30 mouse cellular contexts compared by ENCODE assay signal in genomic region chr17:35653086-35653485, GRCm38 (mm10). TPM values are rescaled to one million over a fixed set of nuclear protein-coding genes. Genes with fewer than 3 reads are reported as not detected.
A peak's percentile ranks its signal among the peaks of the same experiment; 100 is the strongest.
DNase-seq lines count a peak whose midpoint lies in the region; ATAC-seq and TF ChIP-seq lines count a peak whose summit lies in the region.
"Had no signal": no experiment of that assay in that cellular context is flagged by ENCODE, and none has a peak within 500 bp of the region (broad histone marks: within the 10 kb centered on the region; RNA-seq: fewer than 3 reads in every experiment).

No protein-coding gene starts in this region.

- H3K27me3 ChIP-seq in kidney, embryonic 14.5 days (ENCODE audit: control insufficient read depth, insufficient read depth, low read length), result no peaks in the 10 kb centered on the region
- no peaks in the 10 kb centered on the region for H3K27me3 ChIP-seq in lung, embryonic 16.5 days (ENCODE audit: control insufficient read depth, insufficient read depth, low read depth, low read length)
- no peaks in the 10 kb centered on the region for H3K27me3 ChIP-seq in embryonic facial prominence, embryonic 10.5 days (replicated peaks; ENCODE audit: low read depth, poor library complexity, severe bottlenecking)
- H3K27me3 ChIP-seq: hindbrain, embryonic 13.5 days had no signal

- no peak for TF ChIP-seq CTCF in lung, adult 2 months (IDR thresholded peaks at IDR 0.05; ENCODE audit: insufficient read depth, low read length)

- H3K9me3 ChIP-seq in kidney, embryonic 14.5 days (ENCODE audit: control insufficient read depth, low read length), result no peaks in the 10 kb centered on the region
- no peaks in the 10 kb centered on the region for H3K9me3 ChIP-seq in lung, embryonic 16.5 days (ENCODE audit: control insufficient read depth, low read length)
- no peaks in the 10 kb centered on the region for H3K9me3 ChIP-seq in embryonic facial prominence, embryonic 10.5 days
- H3K9me3 ChIP-seq: heart, embryonic 10.5 days; hindbrain, embryonic 13.5 days; liver, embryonic 12.5 days; midbrain, embryonic 13.5 days had no signal

- DNase-seq in kidney, adult 11 months, result no peak
- no peak for DNase-seq in lung, adult 2 months
- DNase-seq in ES-CJ7 (ENCODE audit: low read depth, low spot score), result peak; percentile 71
- no peak for DNase-seq in embryonic facial prominence, embryonic 10.5 days (ENCODE audit: low spot score)
- DNase-seq in ovary, adult 18-20 months (ENCODE audit: low spot score), result no peak
- DNase-seq: adrenal gland, postnatal 10 days; cerebellum, adult 8-10 months; cerebellum, postnatal 25 days; gastrocnemius, postnatal 25 days; heart, adult 11 months; heart, postnatal 36 days; kidney, postnatal 36 days; left cerebral cortex, postnatal 4 days; lung, adult 18-20 months; retina, postnatal 1 day; right cerebral cortex, postnatal 14 days had no signal

- no peak for TF ChIP-seq POLR2A in lung, adult 2 months (IDR thresholded peaks at IDR 0.05; ENCODE audit: borderline replicate concordance, extremely low read depth, low read depth, low read length)

- peak overlapping the region; percentile 17; the same call in 1 of the 2 replicates for H3K27ac ChIP-seq in kidney, embryonic 14.5 days (ENCODE audit: low read depth, low read length)
- peak overlapping the region; percentile 40 for H3K27ac ChIP-seq in lung, embryonic 16.5 days (ENCODE audit: low read length)
- H3K27ac ChIP-seq in embryonic facial prominence, embryonic 10.5 days (replicated peaks), result peak overlapping the region; percentile 44
- H3K27ac ChIP-seq: heart, embryonic 10.5 days; hindbrain, embryonic 13.5 days; liver, embryonic 12.5 days; macrophage; midbrain, embryonic 13.5 days had no signal

- 80% methylated on average over 2 of the region's 2 CpGs for WGBS in kidney, embryonic 14.5 days
- 60% methylated on average over 2 of the region's 2 CpGs for WGBS in lung, embryonic 16.5 days
- 62% methylated on average over 2 of the region's 2 CpGs for WGBS in lung, adult 2 months
- 77% methylated on average over 2 of the region's 2 CpGs for WGBS in embryonic facial prominence, embryonic 10.5 days

- H3K4me1 ChIP-seq in kidney, embryonic 14.5 days (ENCODE audit: control insufficient read depth, insufficient read depth, low read length), result 0 out of 2 replicates have a peak, but pooled peaks cover 10% of the 10 kb centered on the region
- H3K4me1 ChIP-seq in lung, embryonic 16.5 days (replicated peaks; ENCODE audit: control insufficient read depth, insufficient read depth, low read length), result peaks cover 5% of the 10 kb centered on the region
- 0 out of 2 replicates have a peak, but pooled peaks cover 2% of the 10 kb centered on the region for H3K4me1 ChIP-seq in lung, adult 2 months (ENCODE audit: control insufficient read depth, insufficient read depth, low read length)
- peaks cover 2% of the 10 kb centered on the region; the same call in 1 of the 2 replicates for H3K4me1 ChIP-seq in embryonic facial prominence, embryonic 10.5 days
- H3K4me1 ChIP-seq: heart, embryonic 10.5 days; hindbrain, embryonic 13.5 days; liver, embryonic 12.5 days; midbrain, embryonic 13.5 days had no signal

- no peak for ATAC-seq in kidney, embryonic 14.5 days (ENCODE audit: low FRiP score, low TSS enrichment)
- ATAC-seq in lung, embryonic 16.5 days (ENCODE audit: low read depth), result no peak
- ATAC-seq: forebrain, embryonic 14.5 days; intestine, postnatal 0 days; liver, embryonic 12.5 days; midbrain, embryonic 13.5 days had no signal

- no peak overlapping the region for H3K4me3 ChIP-seq in kidney, embryonic 14.5 days (ENCODE audit: low read length)
- H3K4me3 ChIP-seq in lung, embryonic 16.5 days (ENCODE audit: low read length), result peak overlapping the region; percentile 6; the same call in 1 of the 2 replicates
- H3K4me3 ChIP-seq in lung, adult 2 months (replicated peaks; ENCODE audit: extremely low read depth, low read depth, low read length), result no peak overlapping the region
- no peak overlapping the region for H3K4me3 ChIP-seq in embryonic facial prominence, embryonic 10.5 days
- H3K4me3 ChIP-seq: heart, embryonic 10.5 days; hindbrain, embryonic 13.5 days; liver, embryonic 12.5 days; midbrain, embryonic 13.5 days had no signal

- H3K9ac ChIP-seq in kidney, embryonic 14.5 days (ENCODE audit: low read depth, low read length), result no peak overlapping the region
- H3K9ac ChIP-seq in lung, embryonic 16.5 days (ENCODE audit: low read length), result peak overlapping the region; percentile 43; the same call in 1 of the 2 replicates
- H3K9ac ChIP-seq: hindbrain, embryonic 13.5 days; liver, embryonic 12.5 days; midbrain, embryonic 13.5 days had no signal

- peaks cover 32% of the 10 kb centered on the region for H3K36me3 ChIP-seq in kidney, embryonic 14.5 days (ENCODE audit: control insufficient read depth, insufficient read depth, low read length)
- H3K36me3 ChIP-seq in lung, embryonic 16.5 days (ENCODE audit: control insufficient read depth, insufficient read depth, low read length), result peaks cover 10% of the 10 kb centered on the region; the same call in 1 of the 2 replicates
- H3K36me3 ChIP-seq in embryonic facial prominence, embryonic 10.5 days (replicated peaks), result peaks cover 38% of the 10 kb centered on the region

- H3K4me2 ChIP-seq in kidney, embryonic 14.5 days (replicated peaks; ENCODE audit: low read depth, low read length), result no peak overlapping the region
- H3K4me2 ChIP-seq in lung, embryonic 16.5 days (ENCODE audit: low read depth, low read length), result peak overlapping the region; percentile 15
- H3K4me2 ChIP-seq: hindbrain, embryonic 13.5 days; liver, embryonic 12.5 days; midbrain, embryonic 13.5 days had no signal

RNA-seq across cellular contexts. Expression of gene Mucl3, which starts 9.6 kb away (rescaled TPM):
- polyA plus RNA-seq in kidney, embryonic 14.5 days (2014; fragmentation: Nextera tagmentation; extraction: Ambion mirVana), result 0.15 and 0.24 TPM in 2 replicates
- polyA plus RNA-seq in lung, embryonic 16.5 days (2015; fragmentation: Nextera tagmentation; extraction: Ambion mirVana), result 1.7 and 1.9 TPM in 2 replicates
- polyA plus RNA-seq in lung, adult 2 months (2012; rRNA removed), result 0.19 and 0.24 TPM in 2 replicates
- 0.20 and 0.24 TPM in 2 replicates for polyA plus RNA-seq in embryonic facial prominence, embryonic 10.5 days (2016; fragmentation: Nextera tagmentation; extraction: Ambion mirVana)
- polyA plus RNA-seq: forebrain, embryonic 14.5 days; frontal cortex, adult 2 months; hindbrain, embryonic 13.5 days; macrophage; midbrain, embryonic 13.5 days; neural tube, embryonic 14.5 days had no signal

RNA-seq across cellular contexts. Expression of gene Vars2, which starts 14.3 kb away (rescaled TPM):
- polyA plus RNA-seq in kidney, embryonic 14.5 days (2014; fragmentation: Nextera tagmentation; extraction: Ambion mirVana), result 9.5 and 16.8 TPM in 2 replicates
- polyA plus RNA-seq in lung, embryonic 16.5 days (2015; fragmentation: Nextera tagmentation; extraction: Ambion mirVana), result 22.8 and 25.4 TPM in 2 replicates
- polyA plus RNA-seq in lung, adult 2 months (2012; rRNA removed), result 44.0 and 46.6 TPM in 2 replicates
- polyA plus RNA-seq in embryonic facial prominence, embryonic 10.5 days (2016; fragmentation: Nextera tagmentation; extraction: Ambion mirVana), result 19.9 and 22.0 TPM in 2 replicates

RNA-seq across cellular contexts. Expression of gene Gtf2h4, which starts 20.5 kb away (rescaled TPM):
- polyA plus RNA-seq in kidney, embryonic 14.5 days (2014; fragmentation: Nextera tagmentation; extraction: Ambion mirVana), result 50.7 and 56.7 TPM in 2 replicates
- 47.5 and 48.0 TPM in 2 replicates for polyA plus RNA-seq in lung, embryonic 16.5 days (2015; fragmentation: Nextera tagmentation; extraction: Ambion mirVana)
- polyA plus RNA-seq in lung, adult 2 months (2012; rRNA removed), result 21.3 and 22.5 TPM in 2 replicates
- polyA plus RNA-seq in embryonic facial prominence, embryonic 10.5 days (2016; fragmentation: Nextera tagmentation; extraction: Ambion mirVana), result 57.6 and 61.4 TPM in 2 replicates

RNA-seq across cellular contexts. Expression of gene Gm9573, which starts 26.6 kb away (rescaled TPM):
- polyA plus RNA-seq in kidney, embryonic 14.5 days (2014; fragmentation: Nextera tagmentation; extraction: Ambion mirVana), result not detected in 2 replicates
- 0.03 TPM in 1 of 2 replicates, not detected in the other for polyA plus RNA-seq in lung, embryonic 16.5 days (2015; fragmentation: Nextera tagmentation; extraction: Ambion mirVana)
- polyA plus RNA-seq in lung, adult 2 months (2012; rRNA removed), result not detected in 2 replicates
- not detected in 2 replicates for polyA plus RNA-seq in embryonic facial prominence, embryonic 10.5 days (2016; fragmentation: Nextera tagmentation; extraction: Ambion mirVana)
- polyA plus RNA-seq: embryonic facial prominence, embryonic 11.5 days; forebrain, embryonic 14.5 days; heart, embryonic 10.5 days; heart, embryonic 16.5 days; hindbrain, embryonic 13.5 days; intestine, postnatal 0 days; limb, embryonic 14.5 days; liver, embryonic 12.5 days; macrophage; midbrain, embryonic 13.5 days; neural tube, embryonic 14.5 days had no signal

RNA-seq across cellular contexts. Expression of gene Ddr1, which starts 51.3 kb away (rescaled TPM):
- polyA plus RNA-seq in kidney, embryonic 14.5 days (2014; fragmentation: Nextera tagmentation; extraction: Ambion mirVana), result 34.6 and 52.0 TPM in 2 replicates
- 50.5 and 51.3 TPM in 2 replicates for polyA plus RNA-seq in lung, embryonic 16.5 days (2015; fragmentation: Nextera tagmentation; extraction: Ambion mirVana)
- 63.9 and 66.2 TPM in 2 replicates for polyA plus RNA-seq in lung, adult 2 months (2012; rRNA removed)
- 49.1 and 65.3 TPM in 2 replicates for polyA plus RNA-seq in embryonic facial prominence, embryonic 10.5 days (2016; fragmentation: Nextera tagmentation; extraction: Ambion mirVana)
